Mouse (Mus musculus) frontal cortex, adult (tissue): ENCODE data around the gene Dazap2.
"Not testable (repeated sequence)": the region's sequence is repeated elsewhere in the genome, so short reads cannot be mapped to it uniquely, and the experiment has no call there.

Experiments used
- ATAC-seq: cut with Nextera tagmentation; 2 replicates; pipeline ENCODE4 v1.9.2; 2017; ENCODE audit warnings: mild to moderate bottlenecking, moderate library complexity, mixed read lengths; ENCODE audit not compliant: low TSS enrichment

Gene Dazap2

GRCm38 (mm10) chr15:100606677-100607076 is 8.5 kb upstream of the Dazap2 start:
- ATAC-seq: not testable (repeated sequence)

DNA sequence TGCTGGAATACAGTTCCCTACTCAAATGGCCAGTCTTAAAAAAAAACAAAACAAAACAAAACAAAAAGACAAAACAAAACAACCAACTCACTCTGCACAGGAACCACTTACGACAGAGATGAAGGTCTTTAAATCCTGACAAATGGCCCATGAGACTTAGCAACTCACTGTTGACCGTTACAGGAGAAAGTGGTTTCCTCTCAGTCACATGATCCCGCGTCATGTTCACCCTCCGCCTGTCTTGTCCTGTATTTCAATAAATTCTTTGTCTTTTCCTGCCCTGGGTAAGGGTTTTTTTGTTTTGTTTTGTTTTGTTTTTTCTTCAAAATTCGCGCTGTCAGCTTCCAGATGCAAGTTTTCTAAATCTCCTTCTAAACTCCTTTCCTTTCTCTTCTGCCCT is 3.2 kb upstream of the Dazap2 start:
- ATAC-seq: no peak

DNA sequence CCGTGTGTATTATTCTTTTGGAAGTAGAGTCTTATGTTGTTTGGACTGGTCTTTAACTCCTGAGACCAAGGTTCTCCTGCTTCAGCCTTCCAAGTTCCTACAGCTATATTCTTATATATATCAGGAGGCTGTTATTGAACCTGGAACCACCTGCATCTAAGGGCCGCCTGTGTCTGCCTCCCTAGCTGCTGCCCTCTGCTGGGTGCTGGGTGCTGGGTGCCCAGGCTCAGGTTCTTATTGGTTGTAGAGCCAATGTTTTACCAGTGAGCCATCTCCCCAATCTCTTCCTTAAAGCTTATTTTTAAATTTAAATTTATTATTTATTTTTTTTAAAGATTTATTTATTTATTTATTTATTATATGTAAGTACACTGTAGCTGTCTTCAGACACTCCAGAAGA is 2.7 kb upstream of the Dazap2 start:
- ATAC-seq: no peak

DNA sequence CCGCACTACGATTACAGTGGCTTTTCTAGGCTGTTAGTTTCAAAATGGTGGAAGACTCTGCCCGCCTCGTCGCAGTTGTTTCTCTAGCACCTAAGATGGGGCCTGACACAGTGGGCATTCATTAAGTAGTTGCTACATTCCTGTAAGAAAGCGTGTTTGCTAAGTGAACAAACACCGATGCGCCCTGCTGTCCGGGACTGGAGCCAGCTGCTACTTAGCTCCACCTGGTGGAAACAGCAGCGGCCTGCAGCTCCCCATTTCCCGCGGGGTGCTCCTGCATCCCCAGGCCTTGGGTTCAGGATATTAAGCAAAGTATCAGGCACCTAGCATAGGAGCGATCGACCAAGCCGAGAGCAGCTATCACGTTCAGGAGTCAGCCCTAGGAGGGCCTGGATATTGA is 1.6 kb upstream of the Dazap2 start:
- ATAC-seq: no peak

GRCm38 (mm10) chr15:100614218-100614995 is 742 bp upstream of the Dazap2 start:
- ATAC-seq: peak; percentile 7; the same call in 1 of the 2 replicates

DNA sequence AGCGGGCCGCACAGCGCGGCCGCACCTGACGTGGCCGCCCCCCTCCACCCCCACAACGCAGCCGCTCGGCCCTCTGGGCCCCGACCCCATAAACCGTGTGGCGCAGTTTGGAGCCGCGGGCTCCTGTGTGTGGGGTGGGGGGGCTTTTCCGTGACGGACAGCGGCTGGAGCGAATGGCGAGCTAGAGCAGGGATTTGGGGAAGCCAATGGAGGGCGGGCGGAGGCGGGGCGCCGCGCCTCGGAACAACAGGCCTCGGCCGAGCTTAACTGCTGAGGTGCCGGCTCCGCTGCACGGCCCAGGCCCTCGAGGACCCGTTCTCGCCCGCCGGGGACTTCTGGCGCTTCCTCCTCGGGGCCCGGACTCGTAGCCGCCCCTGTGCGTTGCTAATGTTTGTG is 674 bp downstream of the Dazap2 start:
- peak; percentile 68 for ATAC-seq

DNA sequence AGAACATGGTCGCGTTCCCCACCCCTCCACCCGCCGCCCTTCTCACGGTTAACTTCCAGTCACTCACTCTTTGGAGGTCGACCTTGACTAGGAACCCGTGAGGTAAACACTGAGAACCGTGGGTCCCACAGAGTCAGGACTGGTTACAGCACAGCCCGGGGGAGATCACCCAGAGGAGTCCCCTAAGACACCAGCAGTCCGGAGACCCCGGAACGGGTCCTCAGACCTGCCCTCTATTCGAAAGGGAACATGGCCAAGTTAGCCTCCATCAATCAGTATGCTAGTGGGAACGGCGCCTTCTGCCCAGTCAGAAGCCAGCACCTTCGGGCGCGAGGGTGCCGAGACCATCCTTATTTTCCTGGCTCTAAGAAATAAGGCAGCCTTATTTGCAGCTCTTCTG is 1.1 kb downstream of the Dazap2 start:
- ATAC-seq: peak; percentile 8; the same call in 1 of the 2 replicates

- ATAC-seq: no peak
These were observed 4.1 kb downstream of the Dazap2 start for GRCm38 (mm10) chr15:100619200-100619599.

GRCm38 (mm10) chr15:100621671-100622070 is 6.5 kb downstream of the Dazap2 start:
- peak; percentile 24; the same call in 1 of the 2 replicates for ATAC-seq

DNA sequence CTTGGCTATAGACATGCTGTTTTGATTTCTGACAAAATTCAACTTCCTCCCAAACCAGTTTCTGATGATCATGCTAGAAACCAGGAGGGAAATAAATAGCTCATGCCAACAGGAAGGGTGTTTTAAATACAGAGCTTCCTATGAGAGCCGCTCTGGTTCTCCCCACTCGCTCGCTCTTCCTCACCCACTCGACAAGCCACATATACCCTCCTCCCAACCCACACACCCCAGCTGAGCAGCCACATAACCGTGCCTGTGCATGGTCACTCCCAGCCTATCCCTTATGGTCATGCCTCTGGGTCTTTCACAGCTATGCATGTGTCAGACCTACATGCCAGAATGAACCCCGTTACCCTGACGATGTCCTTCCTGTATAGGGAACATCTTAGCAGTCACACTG is 7.0 kb downstream of the Dazap2 start:
- peak; percentile 94 for ATAC-seq

- no peak for ATAC-seq
These were observed 8.6 kb downstream of the Dazap2 start for GRCm38 (mm10) chr15:100623754-100624153.

- no peak for ATAC-seq
These were observed 9.3 kb downstream of the Dazap2 start for GRCm38 (mm10) chr15:100624435-100624834.

DNA sequence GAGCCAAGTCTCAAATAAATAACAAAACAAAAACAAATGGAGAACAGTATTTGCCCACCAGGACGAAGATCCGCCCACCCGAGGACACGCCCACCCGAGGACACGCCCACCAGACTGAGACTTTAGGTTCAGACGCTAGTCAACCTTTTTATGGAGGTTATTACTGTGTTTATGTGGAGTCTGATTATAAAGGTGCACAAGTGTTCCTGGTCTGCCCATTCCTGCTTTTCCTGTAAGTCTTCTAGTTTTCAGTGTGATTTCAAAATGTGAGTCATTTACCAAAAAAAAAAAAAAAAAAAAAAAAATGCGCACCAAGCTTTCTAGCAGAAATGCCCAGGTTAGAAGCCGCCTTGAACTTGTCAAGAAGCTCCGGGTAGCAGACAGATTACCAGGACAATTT is 12.1 kb downstream of the Dazap2 start:
- ATAC-seq: no peak

- ATAC-seq: peak; percentile 38; the same call in 1 of the 2 replicates
These were observed 12.7 kb downstream of the Dazap2 start for GRCm38 (mm10) chr15:100627774-100628370.

DNA sequence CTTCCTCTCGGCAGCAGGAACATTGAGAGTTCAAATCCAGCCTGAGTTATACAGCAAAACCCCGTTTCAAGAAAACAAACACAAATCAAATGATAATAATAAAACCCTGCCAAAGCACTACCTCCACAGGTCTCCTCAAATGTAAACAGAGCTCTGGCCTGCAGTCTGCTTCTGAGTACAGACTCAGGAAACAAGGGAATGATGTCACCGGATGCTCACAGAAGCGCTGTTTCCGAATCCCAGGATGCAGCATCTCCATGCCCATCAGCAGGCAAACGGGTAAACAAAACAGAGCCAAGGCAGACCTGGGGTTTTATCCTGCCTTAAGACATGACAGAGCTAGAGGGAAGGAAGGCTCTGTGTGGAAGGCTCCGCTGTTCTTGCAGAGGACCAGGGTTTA is 13.6 kb downstream of the Dazap2 start:
- no peak for ATAC-seq

DNA sequence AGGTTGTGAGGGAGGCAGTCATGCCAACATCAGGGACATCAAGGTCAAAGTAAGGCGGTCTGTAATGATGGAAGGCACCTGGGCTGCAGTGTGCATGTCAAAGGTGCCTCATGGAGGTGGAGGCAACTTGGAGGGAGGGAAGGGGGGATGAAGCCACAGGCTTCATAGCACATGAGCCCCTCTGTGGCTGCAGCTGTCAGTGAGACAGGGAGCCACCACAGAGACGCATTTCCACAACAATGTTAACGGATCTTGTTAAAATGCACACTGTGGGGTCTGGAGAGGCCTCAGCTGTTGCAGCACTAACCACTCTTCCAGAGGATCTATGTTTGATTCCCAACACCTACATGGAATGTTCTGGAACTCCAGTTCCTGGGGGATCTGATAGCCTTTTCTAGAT is 15.0 kb downstream of the Dazap2 start:
- no peak for ATAC-seq

DNA sequence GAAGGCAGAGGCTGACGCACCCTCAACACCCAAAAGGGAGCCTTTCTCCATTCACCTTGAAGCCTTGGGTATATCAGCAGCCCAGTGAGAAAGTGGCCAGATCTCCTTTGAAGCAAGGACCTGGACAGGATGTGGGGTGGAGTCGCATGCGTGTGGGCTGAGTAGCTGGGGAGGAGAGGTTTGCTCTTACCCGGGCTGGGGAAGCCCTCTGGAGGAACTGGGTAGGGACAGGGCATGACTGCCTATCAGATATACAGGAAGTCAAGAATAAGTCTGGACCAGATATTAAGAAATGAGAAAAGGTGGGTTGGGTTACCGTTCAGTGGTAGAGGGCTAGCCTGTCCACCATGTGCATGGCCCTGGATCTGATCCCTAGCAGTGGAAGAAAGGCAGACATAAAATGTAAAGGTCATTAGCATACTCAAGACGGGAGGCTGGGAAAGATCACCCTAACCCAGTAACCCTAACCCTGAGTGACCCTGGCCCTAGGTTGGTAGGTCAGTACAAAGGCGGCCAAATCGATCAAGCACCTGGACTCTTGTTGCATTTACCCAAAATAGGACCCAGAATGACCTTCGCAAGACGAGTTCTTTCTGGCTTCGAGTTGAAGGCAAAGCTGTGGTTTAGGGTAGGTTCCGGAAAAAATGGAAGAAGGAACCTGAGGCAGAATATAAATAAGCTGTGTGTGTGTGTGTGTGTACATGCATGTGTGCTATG is 16.5 kb downstream of the Dazap2 start:
- no peak for ATAC-seq

- no peak for ATAC-seq
These were observed 17.2 kb downstream of the Dazap2 start for GRCm38 (mm10) chr15:100632323-100632722.

DNA sequence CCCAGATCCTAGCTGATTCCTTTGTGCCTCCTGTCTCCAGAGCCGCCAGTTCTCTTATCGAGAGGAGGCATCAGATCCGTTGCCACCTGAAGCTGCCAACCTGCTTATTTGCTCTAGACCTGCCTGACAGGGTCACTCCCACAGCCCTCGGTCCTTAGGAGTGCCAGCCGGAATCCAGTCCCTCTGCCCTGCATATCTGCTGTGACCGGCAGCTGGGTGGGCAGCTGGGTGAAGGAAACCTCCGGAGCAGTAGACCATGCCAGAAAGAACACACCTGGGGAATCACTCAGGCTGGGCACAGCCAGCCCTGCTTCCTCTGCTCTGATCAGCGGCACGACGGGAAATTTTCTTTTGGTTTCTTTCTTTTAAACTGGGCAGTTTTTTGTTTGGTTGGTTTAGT is 18.2 kb downstream of the Dazap2 start:
- no peak for ATAC-seq

- ATAC-seq: no peak
These were observed 20.1 kb downstream of the Dazap2 start for GRCm38 (mm10) chr15:100635239-100635638.

- no peak for ATAC-seq
These were observed 20.9 kb downstream of the Dazap2 start for GRCm38 (mm10) chr15:100635851-100636645.
